Mouse (Mus musculus) thymus, postnatal 10 days (tissue): ENCODE measurements around the gene Csrp1.
A peak's percentile ranks its signal among the peaks of the same experiment; 100 is the strongest.

Source experiments
- DNase-seq, 2 experiments: peaks; one replicate each; pipeline ENCODE4 v3.0.0; 2021; ENCODE audit warnings: low spot score in 2 of 2

Csrp1 gene

DNA sequence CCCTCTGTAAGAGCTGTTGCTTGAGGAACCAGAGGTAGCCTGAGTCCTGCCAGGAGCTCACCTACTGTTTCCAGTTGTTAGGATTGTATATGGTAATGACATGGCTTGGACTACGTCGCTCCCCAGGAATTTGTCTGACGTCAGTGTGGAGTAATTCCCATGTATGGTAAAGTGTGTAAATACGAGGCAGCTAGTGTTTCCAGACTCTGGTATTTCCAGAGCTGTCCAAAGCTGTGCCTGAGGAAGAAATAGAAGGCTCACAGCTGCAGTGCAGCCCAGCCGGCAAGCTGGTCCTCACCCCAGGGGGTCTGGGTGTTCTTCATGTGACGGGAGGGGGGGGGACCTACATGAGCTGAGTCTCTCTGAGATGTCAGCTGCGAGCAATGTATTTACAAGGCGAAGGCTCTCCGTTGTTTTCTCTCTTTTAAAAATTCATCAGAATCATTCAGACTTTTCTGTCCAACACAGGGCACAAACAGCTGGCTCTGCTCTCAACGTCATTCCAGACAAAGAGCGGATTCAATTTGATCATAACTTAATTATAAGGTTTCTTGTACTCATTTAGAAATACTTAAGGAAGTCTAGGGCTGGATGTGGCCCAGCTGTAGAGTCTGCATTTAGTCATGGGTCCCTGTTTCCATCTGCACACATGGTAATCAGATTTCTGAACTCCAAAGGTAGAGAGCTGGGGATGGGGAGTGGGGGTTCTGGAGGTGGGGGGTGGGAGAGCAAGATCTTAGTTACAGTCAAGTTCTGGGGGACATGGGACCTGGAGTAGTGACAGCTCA, 12.2 kb downstream of the Csrp1 start:
- no peak for DNase-seq

DNA sequence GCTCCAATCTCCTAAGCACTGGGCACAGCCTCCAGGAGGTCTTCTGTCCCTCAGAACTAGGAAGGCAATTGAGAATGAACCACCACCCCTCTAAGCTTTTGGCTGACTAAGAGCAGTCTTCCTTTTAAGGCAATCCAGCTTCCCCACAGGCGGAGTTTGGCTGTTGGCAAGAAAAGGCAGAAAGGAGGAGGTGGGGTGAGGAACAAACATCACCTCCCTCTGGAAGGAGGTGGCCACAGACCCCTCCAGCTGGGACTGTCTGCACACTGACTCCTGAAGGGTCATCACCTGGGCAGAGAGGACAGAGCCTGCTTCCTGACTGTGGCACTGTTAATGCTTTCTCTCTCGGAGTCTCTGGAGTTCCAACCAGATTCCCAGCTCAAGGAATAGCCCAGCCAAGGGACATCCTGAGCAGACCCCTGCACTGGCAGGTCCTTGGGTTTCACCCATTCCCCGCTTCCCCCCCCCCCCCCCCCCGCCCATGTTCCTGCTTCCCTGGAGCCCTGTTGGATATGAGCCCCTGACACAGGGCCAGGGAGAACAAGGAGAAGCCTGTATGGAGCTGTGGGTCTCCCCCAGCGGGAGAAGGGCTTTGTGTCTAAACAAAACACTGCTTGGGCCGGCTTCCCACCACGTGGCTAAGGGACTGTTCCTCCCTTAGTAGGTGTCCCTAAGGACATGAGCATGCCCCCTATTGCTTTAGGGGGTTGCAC, 14.5 kb downstream of the Csrp1 start:
- DNase-seq = no peak

GRCm38 (mm10) chr1:135735460-135735859, 15.6 kb downstream of the Csrp1 start:
- DNase-seq = no peak

DNA sequence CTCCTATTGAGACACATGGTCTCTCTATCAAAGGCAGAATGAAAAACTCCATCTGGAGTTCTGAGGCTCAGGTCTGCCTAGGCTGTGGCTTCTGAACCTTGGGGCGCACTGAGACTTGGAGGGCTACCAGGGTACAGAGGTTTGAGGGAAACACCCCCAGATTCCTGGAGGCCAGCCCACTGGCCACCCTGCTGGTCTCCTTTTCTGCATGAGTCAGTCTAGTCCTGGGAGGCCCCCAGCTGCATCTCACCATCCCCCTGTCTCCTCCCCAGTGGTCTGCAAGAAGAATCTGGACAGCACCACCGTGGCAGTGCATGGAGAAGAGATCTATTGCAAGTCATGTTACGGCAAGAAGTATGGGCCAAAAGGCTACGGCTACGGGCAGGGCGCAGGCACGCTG, 25.1 kb downstream of the Csrp1 start:
- no peak for DNase-seq

- DNase-seq = no peak
These were observed 26.4 kb downstream of the Csrp1 start for GRCm38 (mm10) chr1:135746248-135746647.

DNA sequence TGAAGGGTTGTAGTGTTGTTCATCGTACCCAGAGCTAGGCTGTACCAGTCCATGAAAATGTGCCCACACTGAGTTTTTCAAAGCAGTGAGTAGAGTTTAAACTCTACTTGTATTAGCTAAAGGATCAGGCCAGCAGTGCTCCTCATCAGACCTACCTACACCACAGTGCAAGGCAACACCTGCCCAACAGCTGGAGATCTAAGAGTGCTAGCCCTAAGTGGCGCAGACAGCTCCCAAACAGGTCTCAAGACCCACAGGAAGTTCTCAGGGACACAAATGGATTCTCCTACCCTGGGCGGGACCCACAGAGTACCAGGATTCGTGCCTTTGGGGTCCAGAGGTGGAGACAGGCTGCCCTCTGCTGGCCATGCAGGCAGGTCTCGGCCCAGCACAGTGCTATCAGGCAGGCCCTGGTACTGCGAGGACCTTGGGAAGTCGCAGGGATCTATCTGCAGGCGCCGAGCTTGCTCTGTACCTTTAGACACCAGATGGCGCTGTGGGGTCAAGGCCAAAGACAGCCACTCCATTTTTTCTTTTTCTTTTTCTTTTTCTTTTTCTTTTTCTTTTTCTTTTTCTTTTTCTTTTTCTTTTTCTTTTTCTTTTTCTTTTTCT, 33.0 kb downstream of the Csrp1 start:
- DNase-seq = peak; percentile 86 to 98

- no peak for DNase-seq
These were observed 35.4 kb downstream of the Csrp1 start for GRCm38 (mm10) chr1:135755287-135755686.

DNA sequence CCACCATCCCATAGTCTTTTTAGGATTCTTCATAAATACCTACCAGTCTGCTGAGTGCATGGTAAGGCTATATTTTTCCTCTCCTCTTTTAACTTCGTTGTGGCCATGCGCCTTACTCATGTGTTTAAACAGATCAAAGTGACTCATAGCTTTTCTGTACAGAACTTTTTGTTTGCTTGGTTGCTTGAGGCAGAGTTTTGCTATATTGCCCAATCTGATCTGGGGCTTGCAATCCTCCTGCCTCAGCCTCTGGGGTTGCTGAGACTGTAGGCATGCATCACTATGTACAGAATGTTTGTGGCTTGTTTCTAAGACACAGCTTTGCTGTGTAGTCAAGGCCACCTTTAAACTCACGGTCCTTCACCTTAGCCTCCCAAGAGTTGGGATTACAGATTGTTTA, 36.1 kb downstream of the Csrp1 start:
- DNase-seq = no peak

GRCm38 (mm10) chr1:135757287-135757686, 37.4 kb downstream of the Csrp1 start:
- no peak for DNase-seq

DNA sequence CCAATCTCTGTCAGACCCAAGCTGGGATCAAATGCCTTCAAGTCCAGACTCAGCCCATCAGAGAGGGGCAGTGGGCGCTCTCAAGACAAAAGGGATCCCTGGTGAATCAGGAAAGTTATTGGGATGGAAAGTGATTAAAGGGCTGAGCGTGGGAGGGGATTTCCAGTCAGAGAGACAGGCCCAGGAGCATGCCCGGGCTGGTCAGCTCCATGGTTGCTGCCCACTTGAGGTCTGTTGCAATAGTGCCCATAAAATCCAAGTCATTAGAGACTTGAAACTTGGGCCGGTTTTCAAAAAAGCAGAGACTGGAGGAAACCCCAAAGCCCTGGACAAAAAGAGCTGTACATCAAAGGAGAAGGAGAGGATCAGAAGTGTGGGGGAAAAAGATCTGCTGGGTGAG, 39.8 kb downstream of the Csrp1 start:
- no peak for DNase-seq

- DNase-seq = no peak
These were observed 40.4 kb downstream of the Csrp1 start for GRCm38 (mm10) chr1:135760216-135760615.

DNA sequence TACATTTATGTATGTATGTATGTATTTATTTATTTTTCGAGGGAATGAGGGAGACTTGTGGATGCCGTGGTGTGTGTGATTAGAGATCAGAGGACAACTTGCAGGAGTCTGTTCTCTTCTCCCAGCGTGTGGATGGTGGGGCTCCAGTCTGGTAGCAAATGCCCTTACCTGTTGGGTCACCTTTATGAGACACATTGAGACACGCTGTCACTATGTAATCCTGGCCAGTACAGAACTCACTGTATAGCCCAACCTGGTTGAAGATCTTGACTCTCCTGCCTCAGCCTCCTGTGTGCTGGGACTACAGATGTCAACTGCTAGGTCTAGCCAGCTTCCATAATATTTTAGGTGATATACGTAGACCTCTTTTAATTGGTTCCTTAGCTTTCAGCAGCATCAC, 41.9 kb downstream of the Csrp1 start:
- no peak for DNase-seq

DNA sequence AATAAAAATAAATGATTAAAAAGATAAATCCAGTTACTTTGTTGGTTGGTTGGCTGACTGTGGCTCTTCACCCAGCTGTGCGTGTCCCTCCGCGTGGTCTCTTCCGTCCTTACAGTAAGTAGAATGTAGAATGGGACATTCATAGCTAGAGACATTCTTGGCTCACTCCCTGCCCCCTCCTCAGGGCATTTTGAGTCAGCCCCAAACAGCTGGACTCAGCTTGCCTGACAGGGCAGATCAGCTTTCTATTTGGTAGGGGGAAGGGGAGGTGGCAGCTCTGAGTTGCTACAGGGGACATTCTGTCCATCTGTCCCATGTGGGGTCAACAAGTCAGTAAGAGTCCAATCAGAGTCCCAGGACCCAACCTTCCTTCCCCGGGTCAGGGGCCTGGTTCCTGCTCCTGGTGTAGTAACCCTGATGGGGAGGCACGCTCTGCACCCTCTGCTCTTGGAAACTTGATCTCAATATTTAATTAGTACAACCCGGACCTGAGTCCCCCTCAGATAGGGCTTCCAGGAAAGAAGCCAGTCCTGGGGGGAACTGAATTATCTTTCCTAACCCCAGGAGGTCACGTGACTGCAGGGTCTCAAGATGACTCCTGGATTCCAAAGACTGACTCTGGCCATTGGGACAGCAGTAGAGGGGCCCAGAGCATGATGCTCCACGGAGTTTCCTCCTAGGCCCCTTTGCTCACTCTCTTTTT, 43.8 kb downstream of the Csrp1 start:
- no peak for DNase-seq

DNA sequence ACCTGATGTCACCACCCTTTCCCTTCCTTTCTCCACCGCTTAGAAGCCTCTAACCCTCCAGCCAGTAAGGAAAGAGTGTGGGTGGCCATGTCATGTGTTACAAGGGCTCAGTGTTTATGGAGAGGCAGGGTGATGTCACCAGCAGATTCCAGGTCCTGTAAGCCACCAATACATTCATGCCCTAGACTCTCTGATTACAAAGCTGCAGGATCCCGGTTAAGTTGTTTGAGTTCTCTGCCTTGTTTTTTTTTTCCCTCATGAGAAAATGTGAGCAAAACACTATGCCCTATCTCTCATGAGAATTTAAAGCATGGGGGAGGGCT, 44.3 kb downstream of the Csrp1 start:
- DNase-seq = no peak

GRCm38 (mm10) chr1:135765645-135766591, 46.1 kb downstream of the Csrp1 start, which contains the start of gene Phlda3:
TSS of gene Phlda3 (plus strand) at chr1:135766119.
- DNase-seq = peak; percentile 39 to 64

GRCm38 (mm10) chr1:135766592-135767306, 46.9 kb downstream of the Csrp1 start:
- DNase-seq = no peak

GRCm38 (mm10) chr1:135767324-135767890, 47.5 kb downstream of the Csrp1 start:
- no peak for DNase-seq

- DNase-seq = no peak
These were observed 48.5 kb downstream of the Csrp1 start for GRCm38 (mm10) chr1:135768400-135768799.

GRCm38 (mm10) chr1:135770237-135770636, 50.4 kb downstream of the Csrp1 start:
- DNase-seq = no peak

GRCm38 (mm10) chr1:135770896-135771572, 51.2 kb downstream of the Csrp1 start:
- DNase-seq = no peak
